Mouse (Mus musculus) thymus, adult 18-20 months (tissue): Measurements from ENCODE around the gene Itgav.
"Not testable (repeated sequence)": the region's sequence is repeated elsewhere in the genome, so short reads cannot be mapped to it uniquely, and the experiment has no call there.

Experiments used
- DNase-seq, 2 experiments: peaks; one replicate each; pipeline ENCODE4 v3.0.0; 2022; ENCODE audit warnings: mixed read lengths in 2 of 2

Gene Itgav

GRCm38 (mm10) chr2:83713281-83713680 lies 10.9 kb upstream of the Itgav start:
- not testable (repeated sequence) for DNase-seq

GRCm38 (mm10) chr2:83713946-83714345 lies 10.3 kb upstream of the Itgav start:
- DNase-seq, result no peak

- no peak for DNase-seq
Observed at GRCm38 (mm10) chr2:83714783-83715182, 9.4 kb upstream of the Itgav start.

GRCm38 (mm10) chr2:83718341-83718740 lies 5.9 kb upstream of the Itgav start:
- no peak for DNase-seq

GRCm38 (mm10) chr2:83721635-83722034 lies 2.6 kb upstream of the Itgav start:
- DNase-seq, result no peak

GRCm38 (mm10) chr2:83722936-83723335 lies 1.3 kb upstream of the Itgav start:
- no peak for DNase-seq

GRCm38 (mm10) chr2:83723346-83723745 lies 851 bp upstream of the Itgav start:
- DNase-seq, result no peak

GRCm38 (mm10) chr2:83724827-83725730 lies 882 bp downstream of the Itgav start:
- DNase-seq, result peak; percentile 39 to 44

- DNase-seq, result no peak
Observed at GRCm38 (mm10) chr2:83725796-83726195, 1.6 kb downstream of the Itgav start.

- DNase-seq, result no peak
Observed at GRCm38 (mm10) chr2:83728238-83728682, 4.1 kb downstream of the Itgav start.

GRCm38 (mm10) chr2:83729339-83729738 lies 5.1 kb downstream of the Itgav start:
- no peak for DNase-seq

- DNase-seq, result no peak
Observed at GRCm38 (mm10) chr2:83732896-83733295, 8.7 kb downstream of the Itgav start.

- no peak for DNase-seq
Observed at GRCm38 (mm10) chr2:83733981-83734393, 9.8 kb downstream of the Itgav start.

GRCm38 (mm10) chr2:83735276-83735675 lies 11.1 kb downstream of the Itgav start:
- DNase-seq, result no peak

GRCm38 (mm10) chr2:83736836-83737235 lies 12.6 kb downstream of the Itgav start:
- no peak for DNase-seq

GRCm38 (mm10) chr2:83738586-83739251 lies 14.5 kb downstream of the Itgav start:
- no peak for DNase-seq

GRCm38 (mm10) chr2:83739461-83740124 lies 15.4 kb downstream of the Itgav start:
- DNase-seq, result no peak

GRCm38 (mm10) chr2:83740601-83741031 lies 16.4 kb downstream of the Itgav start:
- no peak for DNase-seq

- no peak for DNase-seq
Observed at GRCm38 (mm10) chr2:83742210-83742609, 18.0 kb downstream of the Itgav start.

GRCm38 (mm10) chr2:83742836-83743235 lies 18.6 kb downstream of the Itgav start:
- no peak for DNase-seq

GRCm38 (mm10) chr2:83744276-83744952 lies 20.2 kb downstream of the Itgav start:
- no peak for DNase-seq

- DNase-seq, result no peak
Observed at GRCm38 (mm10) chr2:83745257-83745656, 21.1 kb downstream of the Itgav start.
